Mouse (Mus musculus) heart, postnatal 0 days (tissue): ENCODE results near the gene Mthfsd. TPM values are rescaled to one million over a fixed set of nuclear protein-coding genes. Genes with fewer than 3 reads are reported as not detected.

Experiments
- ATAC-seq: fragments of 200-750 bp; cut with Nextera tagmentation; 2 replicates; pipeline ENCODE4 v1.8.0; 2017; ENCODE audit warnings: low read depth, moderate number of reproducible peaks, moderate library complexity; ENCODE audit not compliant: insufficient read depth
- DNase-seq: peaks from one replicate; pipeline ENCODE4 v3.0.0-alpha.2; 2016; ENCODE audit warnings: low spot score
- H3K27ac ChIP-seq: fragments of 300-500 bp; sonication (generic); 2 replicates; pipeline ENCODE4 v1.5.1; 2014; ENCODE audit warnings: low read depth, mild to moderate bottlenecking
- H3K27me3 ChIP-seq: fragments of 300-500 bp; sonication (generic); 2 replicates; pipeline ENCODE4 v1.6.1; 2014; ENCODE audit warnings: low read length, mixed read lengths; ENCODE audit not compliant: control insufficient read depth, insufficient read depth
- H3K36me3 ChIP-seq: fragments of 300-500 bp; sonication (generic); replicated peaks from 2 replicates; pipeline ENCODE4 v1.6.1; 2014; ENCODE audit warnings: low read length, mixed read lengths; ENCODE audit not compliant: control insufficient read depth, insufficient read depth
- H3K4me1 ChIP-seq: fragments of 300-500 bp; sonication (generic); 2 replicates; pipeline ENCODE4 v1.6.1; 2014; ENCODE audit warnings: antibody characterized with exemption; ENCODE audit not compliant: control insufficient read depth, insufficient read depth
- H3K4me2 ChIP-seq: fragments of 300-500 bp; sonication (generic); 2 replicates; pipeline ENCODE4 v1.6.1; 2014; ENCODE audit warnings: low read depth, mild to moderate bottlenecking, low read length, moderate library complexity
- H3K4me3 ChIP-seq: fragments of 300-500 bp; sonication (generic); 2 replicates; pipeline ENCODE4 v1.5.1; 2014; ENCODE audit warnings: low read depth, low read length
- H3K9ac ChIP-seq: fragments of 300-500 bp; sonication (generic); replicated peaks from 2 replicates; pipeline ENCODE4 v1.6.1; 2014; ENCODE audit warnings: low read depth, low read length, mixed read lengths
- H3K9me3 ChIP-seq: fragments of 300-500 bp; sonication (generic); replicated peaks from 2 replicates; pipeline ENCODE4 v1.6.1; 2016; ENCODE audit warnings: low read length; ENCODE audit not compliant: control insufficient read depth
- CTCF ChIP-seq: IDR thresholded peaks from 2 replicates; pipeline ENCODE4 v1.5.1; 2016; ENCODE audit warnings: antibody characterized with exemption, control low read depth, low read depth
- EP300 ChIP-seq: IDR thresholded peaks from 2 replicates; pipeline ENCODE4 v1.6.1; 2016; ENCODE audit warnings: antibody characterized with exemption, low read depth
- WGBS: fragments of 180-500 bp; shearing (Covaris S2); extraction: QIAGEN DNeasy Blood & Tissue Kit; methylation state at CpG from one replicate; pipeline ENCODE4 v1.1.7; 2014; 5-methylcytosine and 5-hydroxymethylcytosine counted together
- polyA plus RNA-seq: library from polyadenylated mRNA; unstranded; fragments of >200 nt; fragmentation: Nextera tagmentation; extraction: Ambion mirVana; gene quantifications from 2 replicates; pipeline ENCODE4 v1.2.1, GENCODE M21; 2015
- total RNA-seq: library from RNA; depleted of rRNA; stranded (reverse); fragments of >200 nt; gene quantifications from 2 replicates; pipeline ENCODE4 v1.2.3, GENCODE M21; 2014; ENCODE audit warnings: low replicate concordance

The Mthfsd gene
- total and polyA plus RNA-seq, 2 experiments from 2014 or later, result 22.7 to 26.8 TPM

DNA sequence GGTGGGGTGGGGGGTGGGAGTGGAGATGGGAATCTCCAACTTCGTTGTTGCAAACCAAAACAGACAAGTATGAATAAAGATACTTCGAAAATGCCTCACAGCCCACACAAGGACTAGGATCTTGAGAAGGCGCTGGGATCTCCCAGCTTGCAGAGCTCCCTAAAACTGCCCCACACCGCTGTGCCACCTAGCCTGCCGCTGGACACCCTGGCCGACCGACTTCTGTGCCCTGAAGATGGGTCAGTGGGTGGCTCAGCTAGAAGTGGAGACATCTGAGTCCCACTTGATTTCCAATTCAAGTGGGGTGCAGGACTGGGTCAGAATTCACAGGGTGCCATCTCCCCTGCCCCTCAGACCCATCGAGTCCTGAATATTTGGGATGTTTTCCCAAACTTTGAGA is 13.5 kb upstream of the Mthfsd start:
- no peak overlapping the region for H3K4me2 ChIP-seq
- TF ChIP-seq EP300 (no peak), CTCF (no peak)
- 42% methylated on average over 8 of the region's 8 CpGs for WGBS
- no peaks in the 10 kb centered on the region for H3K9me3 ChIP-seq
- no peak for DNase-seq
- no peak for ATAC-seq
- H3K27me3 ChIP-seq, result peaks cover 100% of the 10 kb centered on the region
- H3K4me1 ChIP-seq, result 0 out of 2 replicates have a peak, but pooled peaks cover 6% of the 10 kb centered on the region
- H3K9ac ChIP-seq, result no peak overlapping the region
- H3K4me3 ChIP-seq, result no peak overlapping the region
- H3K27ac ChIP-seq, result no peak overlapping the region
- H3K36me3 ChIP-seq, result no peaks in the 10 kb centered on the region

DNA sequence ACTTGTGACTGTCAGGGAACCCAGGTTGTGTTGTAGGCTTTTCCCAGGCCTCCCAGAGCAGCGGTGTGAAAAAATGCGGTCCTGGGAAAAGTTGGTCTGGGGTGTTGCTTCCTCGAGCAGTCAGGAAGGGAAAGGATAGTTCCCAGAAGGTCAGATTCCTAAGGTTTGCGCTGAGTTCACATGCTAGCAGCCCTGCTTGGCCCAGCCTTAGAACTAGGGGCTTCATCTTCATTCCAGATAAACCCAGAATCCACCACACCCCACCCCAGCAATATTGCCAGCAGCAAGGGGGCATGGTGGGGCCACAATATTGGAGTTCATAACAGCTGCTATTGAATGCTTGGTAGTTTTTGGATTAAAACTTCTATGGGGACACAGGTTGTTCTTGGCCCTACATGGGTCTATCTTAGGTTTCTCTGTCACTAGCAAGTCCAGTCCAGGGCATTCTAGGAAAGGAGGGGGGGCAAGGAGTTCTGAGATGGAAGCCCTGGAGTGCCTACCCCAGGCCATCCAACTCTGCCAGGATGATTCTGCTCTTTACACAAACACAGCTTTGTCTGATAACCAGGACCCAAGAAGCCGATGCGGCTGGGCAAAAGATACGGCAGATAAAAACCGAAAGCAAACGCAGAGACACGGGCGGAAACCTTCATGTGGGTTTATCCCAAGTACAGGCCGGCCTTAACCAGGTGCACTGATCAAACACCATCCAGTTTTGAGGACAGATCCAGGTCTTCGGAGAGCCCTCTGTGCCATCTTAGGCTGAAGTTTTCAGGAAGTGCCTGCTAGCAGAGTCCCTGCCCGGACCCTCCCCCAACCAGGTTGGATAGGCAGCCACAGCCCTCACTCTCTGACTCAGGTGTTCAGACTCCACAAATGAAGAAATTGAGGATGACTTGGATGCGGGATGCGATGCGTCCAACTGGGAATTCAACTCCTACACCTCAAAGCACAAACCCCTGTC is 12.5 kb upstream of the Mthfsd start:
- Histone ChIP-seq H3K27me3 (peaks cover 100% of the 10 kb centered on the region), H3K4me3 (peak overlapping the region; percentile 58), H3K27ac (peak overlapping the region; percentile 22; the same call in 1 of the 2 replicates), H3K4me2 (peak overlapping the region; percentile 65), H3K9ac (peak overlapping the region; percentile 46), H3K9me3 (no peaks in the 10 kb centered on the region), H3K36me3 (no peaks in the 10 kb centered on the region), H3K4me1 (0 out of 2 replicates have a peak, but pooled peaks cover 5% of the 10 kb centered on the region)
- TF ChIP-seq EP300, result no peak
- TF ChIP-seq CTCF, result no peak
- ATAC-seq, result no peak
- DNase-seq, result no peak
- 33% methylated on average over 17 of the region's 17 CpGs for WGBS

DNA sequence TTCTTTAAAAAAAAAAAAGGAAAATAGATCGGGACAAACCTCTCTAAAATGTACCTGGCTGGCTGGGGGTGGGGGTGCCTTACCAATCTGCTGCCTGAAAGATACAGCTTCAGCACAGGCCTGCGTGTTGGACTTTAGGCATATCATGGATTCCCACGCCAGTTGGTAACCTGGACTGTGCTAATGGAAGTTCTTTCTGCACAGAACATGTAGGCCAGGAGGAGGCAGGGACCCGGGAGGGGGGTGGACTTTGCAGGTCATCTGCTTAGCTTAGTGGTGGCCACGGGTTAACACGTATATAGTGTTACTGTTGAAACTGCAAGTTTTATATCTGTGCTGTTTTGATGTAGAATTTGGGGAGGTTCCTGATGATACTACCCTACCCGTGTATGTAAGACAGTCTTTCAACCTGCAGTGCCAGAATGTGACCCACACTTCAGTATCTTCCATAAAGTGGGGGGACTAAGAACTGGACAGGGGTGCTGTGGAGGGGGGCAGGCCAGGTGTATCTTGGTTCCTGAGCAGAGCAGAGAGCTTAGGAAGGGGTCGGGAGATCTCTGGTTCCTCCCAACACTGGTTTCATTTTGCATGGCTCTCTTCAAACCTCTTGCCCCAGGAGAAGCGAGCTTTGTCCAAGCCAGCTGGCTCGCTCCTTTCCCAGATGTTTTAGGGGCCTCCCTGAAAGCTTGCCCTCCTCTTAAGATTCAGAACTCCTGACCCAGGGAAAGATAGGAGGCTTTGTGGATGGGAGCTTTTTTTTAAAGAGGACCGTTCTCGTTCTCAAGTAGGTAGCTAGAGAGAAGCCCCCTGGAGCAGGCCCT is 11.7 kb upstream of the Mthfsd start:
- 28% methylated on average over 12 of the region's 12 CpGs for WGBS
- Histone ChIP-seq H3K4me3 (peak overlapping the region; percentile 58), H3K9ac (peak overlapping the region; percentile 46), H3K4me2 (peak overlapping the region; percentile 65), H3K27me3 (peaks cover 100% of the 10 kb centered on the region), H3K36me3 (no peaks in the 10 kb centered on the region), H3K4me1 (no peaks in the 10 kb centered on the region), H3K9me3 (no peaks in the 10 kb centered on the region), H3K27ac (peak overlapping the region; percentile 22; the same call in 1 of the 2 replicates)
- ATAC-seq (no peak), DNase-seq (no peak)
- TF ChIP-seq EP300 (no peak), CTCF (no peak)

DNA sequence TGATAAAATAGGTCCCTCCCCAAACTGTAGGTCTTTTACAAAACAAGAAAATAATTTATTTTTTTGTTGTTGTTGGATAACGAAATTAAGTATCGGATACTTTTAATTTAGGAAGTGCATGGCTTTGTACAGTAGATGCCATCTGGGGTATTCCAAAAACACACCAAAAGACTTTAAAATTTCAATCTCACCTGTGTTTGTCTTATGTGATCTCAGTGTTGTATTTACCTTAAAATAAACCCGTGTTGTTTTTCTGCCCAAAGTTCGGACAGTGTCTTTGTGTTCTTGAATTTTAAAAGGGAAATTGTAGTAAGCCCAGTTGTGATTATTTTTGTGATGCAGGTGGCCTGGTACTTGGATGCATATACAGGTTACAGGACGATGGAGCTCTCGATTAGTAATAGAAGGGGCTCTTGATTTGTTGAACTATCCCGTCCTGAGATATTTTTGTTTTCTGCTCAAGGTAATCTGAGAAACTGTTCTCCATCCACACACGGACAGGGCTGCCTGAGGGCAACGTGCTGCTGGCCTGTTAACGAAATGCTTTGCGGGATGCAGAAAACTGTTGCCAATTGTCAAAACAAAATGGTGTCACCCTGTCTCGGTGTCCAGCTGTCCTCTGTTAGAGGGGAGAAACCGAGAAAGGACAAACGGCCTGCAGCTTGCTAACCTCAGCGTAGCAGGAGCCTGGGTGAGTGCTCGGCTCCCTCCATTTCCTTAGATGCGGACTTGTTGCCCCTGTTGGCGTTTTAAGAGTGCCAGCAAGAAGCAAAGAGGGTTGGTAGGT is 10.6 kb upstream of the Mthfsd start:
- Histone ChIP-seq H3K27me3 (peaks cover 100% of the 10 kb centered on the region), H3K9me3 (no peaks in the 10 kb centered on the region), H3K4me1 (no peaks in the 10 kb centered on the region), H3K4me2 (peak overlapping the region; percentile 65), H3K4me3 (peak overlapping the region; percentile 58), H3K36me3 (no peaks in the 10 kb centered on the region), H3K27ac (no peak overlapping the region), H3K9ac (0 out of 2 replicates have a peak overlapping the region, but pooled peaks have one; percentile 9)
- DNase-seq (no peak), ATAC-seq (no peak)
- WGBS, result 14% methylated on average over 18 of the region's 18 CpGs
- TF ChIP-seq EP300 (no peak), CTCF (no peak)

DNA sequence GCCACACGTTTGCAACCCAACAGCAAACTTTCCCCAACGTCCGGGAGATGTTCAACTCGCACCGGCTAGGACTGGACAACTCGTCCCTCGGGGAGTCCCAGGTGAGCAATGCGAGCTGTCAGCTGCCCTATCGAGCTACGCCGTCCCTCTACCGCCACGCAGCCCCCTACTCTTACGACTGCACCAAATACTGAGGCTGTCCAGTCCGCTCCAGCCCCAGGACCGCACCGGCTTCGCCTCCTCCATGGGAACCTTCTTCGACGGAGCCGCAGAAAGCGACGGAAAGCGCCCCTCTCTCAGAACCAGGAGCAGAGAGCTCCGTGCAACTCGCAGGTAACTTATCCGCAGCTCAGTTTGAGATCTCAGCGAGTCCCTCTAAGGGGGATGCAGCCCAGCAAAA is 9.7 kb upstream of the Mthfsd start:
- ATAC-seq, result no peak
- H3K36me3 ChIP-seq, result no peaks in the 10 kb centered on the region

More for the DNA sequence above, 9.7 kb upstream of the Mthfsd start:
- no peak for DNase-seq
- Histone ChIP-seq H3K4me1 (no peaks in the 10 kb centered on the region), H3K9me3 (no peaks in the 10 kb centered on the region), H3K4me2 (peak overlapping the region; percentile 65), H3K27ac (no peak overlapping the region), H3K27me3 (peaks cover 95% of the 10 kb centered on the region), H3K9ac (peak overlapping the region; percentile 46), H3K4me3 (peak overlapping the region; percentile 58)
- 2% methylated on average over 28 of the region's 28 CpGs for WGBS
- TF ChIP-seq EP300 (no peak), CTCF (no peak)
